Mouse (Mus musculus): ENCODE data around the gene Kif24. TPM values are rescaled to one million over a fixed set of nuclear protein-coding genes. Genes with fewer than 3 reads are reported as not detected.

The Kif24 gene
- 1.7 TPM for polyA plus RNA-seq (2014; fragmentation: Illumina TruSeq; extraction: RNeasy Lipid Tissue Mini Kit (QIAGEN cat#74804); ENCODE audit: low replicate concordance)

DNA sequence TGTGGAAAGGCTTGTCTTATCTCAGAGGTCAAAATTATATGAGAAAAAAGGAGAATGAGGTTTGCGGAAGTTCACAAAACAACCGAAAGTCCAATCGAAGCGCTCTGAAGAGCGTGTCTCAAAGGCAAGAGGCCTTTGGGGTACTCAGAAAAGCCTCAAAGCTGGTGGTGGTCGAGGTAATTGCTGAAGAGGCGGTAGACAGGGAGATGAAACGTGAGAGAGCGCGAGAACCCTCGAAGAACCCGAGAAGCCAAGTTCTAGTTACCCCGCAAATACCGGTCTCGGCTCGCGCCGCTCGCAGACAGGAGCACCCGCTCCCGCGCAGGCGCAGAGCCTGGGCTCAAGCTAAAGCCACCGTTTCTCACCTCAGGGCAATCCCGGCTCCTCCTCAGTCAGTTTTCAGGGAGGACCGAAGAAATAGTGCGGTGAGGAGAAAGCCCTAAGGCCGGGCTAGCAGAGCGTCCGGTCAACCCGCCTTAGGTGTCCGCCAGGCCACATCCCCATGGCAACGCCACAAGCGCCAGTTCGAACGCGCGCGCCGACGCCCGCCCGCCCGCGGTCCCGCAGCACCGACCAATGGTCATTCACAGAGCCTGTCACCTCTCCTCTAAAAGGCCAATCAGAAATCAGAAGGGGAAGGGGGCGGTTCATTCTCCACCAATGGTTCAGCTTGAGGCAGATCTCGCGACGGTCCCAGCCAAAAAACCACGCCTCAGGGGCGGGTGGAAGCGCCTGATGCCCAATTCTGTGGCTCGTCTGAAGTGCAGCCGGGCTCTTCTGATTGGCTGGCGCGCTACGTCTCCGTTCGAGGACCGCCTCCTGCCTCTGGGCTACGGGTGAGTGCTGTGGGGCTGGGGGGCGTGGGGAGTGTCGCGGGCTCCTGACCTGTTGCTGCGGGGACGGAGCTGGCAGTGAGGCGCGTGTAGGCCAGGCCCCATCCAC, at the start of gene Kif24, which contains the start of gene Nudt2:
Kif24 (minus strand) TSS at position 543 of the 942 bp plus-strand sequence.
Nudt2 (plus strand) TSS at position 807 of the 942 bp plus-strand sequence.

GRCm38 (mm10) chr4:41502986-41503412, 38.3 kb upstream of the Kif24 start, which contains the start of gene AI464131:
TSS of gene AI464131 (minus strand) at chr4:41503076.

DNA sequence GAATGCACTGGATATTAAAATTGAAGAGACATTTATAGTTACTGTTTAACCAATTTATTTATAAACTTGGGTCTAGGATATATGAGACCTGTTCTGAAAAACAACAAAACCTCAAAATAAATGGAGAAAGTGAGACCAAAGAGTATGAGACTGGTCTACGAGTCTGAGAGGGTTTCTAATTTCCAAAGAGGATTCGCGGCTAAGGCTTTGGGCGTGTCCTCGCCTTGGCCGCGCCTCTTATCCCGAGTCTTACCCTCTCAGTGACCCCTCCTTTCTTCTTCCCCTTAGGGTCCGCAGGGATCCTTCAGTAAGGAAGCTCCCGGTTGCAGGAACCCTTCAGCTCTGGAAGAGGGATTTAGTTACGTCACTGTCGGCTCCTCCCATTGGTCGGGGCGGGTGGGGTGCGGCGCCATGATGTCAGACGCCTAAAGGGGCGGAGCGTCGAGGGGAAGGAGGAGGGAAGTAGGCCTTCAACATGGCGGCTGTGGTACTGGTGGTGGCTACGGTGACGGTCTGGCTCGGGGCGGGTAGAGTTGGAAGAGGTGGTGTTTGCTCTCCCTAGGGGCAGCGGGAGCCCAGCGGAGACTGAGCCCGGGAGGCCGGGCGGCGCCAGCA, 116.0 kb downstream of the Kif24 start, which contains the start of gene Ubap1:
Ubap1 (plus strand) TSS at position 413 of the 615 bp plus-strand sequence.

Other genes starting within 250 kb of the Kif24 start
- 19.6 TPM for gene Ubap2, start 189.7 kb downstream of the Kif24 start, polyA plus RNA-seq (2014; fragmentation: Illumina TruSeq; extraction: RNeasy Lipid Tissue Mini Kit (QIAGEN cat#74804); ENCODE audit: low replicate concordance)
- gene Dcaf12, start 150.0 kb downstream of the Kif24 start, polyA plus RNA-seq (2014; fragmentation: Illumina TruSeq; extraction: RNeasy Lipid Tissue Mini Kit (QIAGEN cat#74804); ENCODE audit: low replicate concordance): 26.2 TPM
- 57.6 TPM for gene Ubap1, start 115.9 kb downstream of the Kif24 start, polyA plus RNA-seq (2014; fragmentation: Illumina TruSeq; extraction: RNeasy Lipid Tissue Mini Kit (QIAGEN cat#74804); ENCODE audit: low replicate concordance)
- 18.5 TPM for gene Nudt2, start 264 bp upstream of the Kif24 start, polyA plus RNA-seq (2014; fragmentation: Illumina TruSeq; extraction: RNeasy Lipid Tissue Mini Kit (QIAGEN cat#74804); ENCODE audit: low replicate concordance)
- 2.0 TPM for gene AI464131, start 38.2 kb upstream of the Kif24 start, polyA plus RNA-seq (2014; fragmentation: Illumina TruSeq; extraction: RNeasy Lipid Tissue Mini Kit (QIAGEN cat#74804); ENCODE audit: low replicate concordance)
- gene 1110017D15Rik, start 52.4 kb upstream of the Kif24 start, polyA plus RNA-seq (2014; fragmentation: Illumina TruSeq; extraction: RNeasy Lipid Tissue Mini Kit (QIAGEN cat#74804); ENCODE audit: low replicate concordance): not detected
- gene Fam219a, start 104.7 kb upstream of the Kif24 start, polyA plus RNA-seq (2014; fragmentation: Illumina TruSeq; extraction: RNeasy Lipid Tissue Mini Kit (QIAGEN cat#74804); ENCODE audit: low replicate concordance): 0.59 TPM
- gene Dnaic1, start 104.9 kb upstream of the Kif24 start, polyA plus RNA-seq (2014; fragmentation: Illumina TruSeq; extraction: RNeasy Lipid Tissue Mini Kit (QIAGEN cat#74804); ENCODE audit: low replicate concordance): not detected
- not detected for gene Enho, start 175.4 kb upstream of the Kif24 start, polyA plus RNA-seq (2014; fragmentation: Illumina TruSeq; extraction: RNeasy Lipid Tissue Mini Kit (QIAGEN cat#74804); ENCODE audit: low replicate concordance)
- gene Cntfr, start 232.2 kb upstream of the Kif24 start, polyA plus RNA-seq (2014; fragmentation: Illumina TruSeq; extraction: RNeasy Lipid Tissue Mini Kit (QIAGEN cat#74804); ENCODE audit: low replicate concordance): not detected
- 3.2 TPM for gene Il11ra1, start 235.1 kb upstream of the Kif24 start, polyA plus RNA-seq (2014; fragmentation: Illumina TruSeq; extraction: RNeasy Lipid Tissue Mini Kit (QIAGEN cat#74804); ENCODE audit: low replicate concordance)
- gene Rpp25l, start 248.6 kb upstream of the Kif24 start, polyA plus RNA-seq (2014; fragmentation: Illumina TruSeq; extraction: RNeasy Lipid Tissue Mini Kit (QIAGEN cat#74804); ENCODE audit: low replicate concordance): not detected

Measured in small intestine, adult 10 weeks (tissue).